Mouse (Mus musculus) embryonic facial prominence, embryonic 10.5 days (tissue): ENCODE measurements around the gene Fpr1. TPM values are rescaled to one million over a fixed set of nuclear protein-coding genes. Genes with fewer than 3 reads are reported as not detected.
"Not testable (repeated sequence)": the region's sequence is repeated elsewhere in the genome, so short reads cannot be mapped to it uniquely, and the experiment has no call there.

Experiments used
- DNase-seq: peaks from one replicate; pipeline ENCODE4 v3.0.0-alpha.2; 2017; ENCODE audit warnings: low spot score
- H3K27ac ChIP-seq: fragments of 300-500 bp; sonication (generic); replicated peaks from 2 replicates; pipeline ENCODE4 v1.5.1; 2016; ENCODE audit warnings: mild to moderate bottlenecking
- H3K27me3 ChIP-seq: fragments of 300-500 bp; sonication (generic); replicated peaks from 2 replicates; pipeline ENCODE4 v1.6.1; 2016; ENCODE audit warnings: low read depth, mild to moderate bottlenecking; ENCODE audit not compliant: poor library complexity, severe bottlenecking
- H3K36me3 ChIP-seq: fragments of 300-500 bp; sonication (generic); replicated peaks from 2 replicates; pipeline ENCODE4 v1.6.1; 2016; ENCODE audit warnings: mild to moderate bottlenecking, moderate library complexity
- H3K4me1 ChIP-seq: fragments of 300-500 bp; sonication (generic); 2 replicates; pipeline ENCODE4 v1.6.1; 2016
- H3K4me3 ChIP-seq: fragments of 300-500 bp; sonication (generic); 2 replicates; pipeline ENCODE4 v1.5.1; 2016; ENCODE audit warnings: mild to moderate bottlenecking, moderate library complexity
- H3K9me3 ChIP-seq: fragments of 300-500 bp; sonication (generic); 2 replicates; pipeline ENCODE4 v1.6.1; 2016; ENCODE audit warnings: mild to moderate bottlenecking
- WGBS: fragments of 180-500 bp; shearing (Covaris S2); methylation state at CpG from one replicate; pipeline ENCODE4 v1.1.7; 2016; 5-methylcytosine and 5-hydroxymethylcytosine counted together
- polyA plus RNA-seq: library from polyadenylated mRNA; unstranded; fragments of >200 nt; fragmentation: Nextera tagmentation; extraction: Ambion mirVana; gene quantifications from 2 replicates; pipeline ENCODE4 v1.2.1, GENCODE M21; 2016

Fpr1 gene
- polyA plus RNA-seq, 1 experiment from 2014 or later, result not detected

DNA sequence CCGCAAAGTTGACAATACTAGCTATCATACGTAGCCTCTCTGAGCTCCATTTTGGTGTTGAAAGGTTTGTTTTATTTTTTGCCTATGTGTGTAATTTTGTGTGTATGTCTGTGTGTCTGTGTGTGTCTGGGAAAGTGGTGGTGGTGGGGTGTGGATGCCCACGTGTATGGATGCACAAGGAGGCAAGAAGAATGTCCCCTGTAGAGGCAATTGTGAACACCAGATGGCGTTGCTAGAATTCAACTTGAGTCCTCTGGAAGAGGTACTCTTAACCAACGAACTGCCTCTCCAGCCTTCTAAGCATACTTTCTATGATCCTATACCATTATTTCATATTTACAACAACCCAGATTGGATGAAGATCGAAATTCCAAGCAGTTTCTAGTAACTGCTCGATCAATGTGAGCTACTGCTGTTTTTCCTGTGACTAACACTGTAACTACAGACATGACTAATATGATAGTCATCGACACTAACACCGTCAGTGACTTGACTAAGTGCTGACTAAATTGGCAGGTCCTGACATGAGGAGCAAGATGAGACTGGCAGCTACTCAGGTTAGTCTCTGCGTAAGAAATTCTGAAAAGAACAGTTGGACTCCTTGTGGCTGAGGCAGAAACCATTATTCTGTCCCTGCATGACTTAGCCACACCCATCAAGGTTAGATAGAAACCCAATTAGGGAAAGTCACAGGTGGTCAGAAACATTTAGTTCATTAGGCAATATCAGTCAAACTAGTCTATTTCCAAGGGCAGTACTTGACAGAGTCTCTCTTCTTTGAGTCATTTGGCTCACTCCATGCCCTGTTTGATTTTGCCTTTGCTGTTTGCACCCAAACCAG is 38.3 kb downstream of the Fpr1 start:
- no peak for DNase-seq

GRCm38 (mm10) chr17:17844606-17845005 is 39.1 kb downstream of the Fpr1 start:
- H3K4me1 ChIP-seq, H3K4me3 ChIP-seq, H3K27ac ChIP-seq, H3K9me3 ChIP-seq, DNase-seq: not testable (repeated sequence)
- WGBS, result 86% methylated on average over 3 of the region's 3 CpGs
- H3K36me3 ChIP-seq, result peaks cover 41% of the 10 kb centered on the region
- H3K27me3 ChIP-seq, result peaks cover 19% of the 10 kb centered on the region

More for the DNA sequence above, 38.3 kb downstream of the Fpr1 start:
- peaks cover 7% of the 10 kb centered on the region; the same call in 1 of the 2 replicates for H3K4me1 ChIP-seq
- H3K4me3 ChIP-seq, result no peak overlapping the region
- peaks cover 27% of the 10 kb centered on the region for H3K27me3 ChIP-seq
- H3K9me3 ChIP-seq, result no peaks in the 10 kb centered on the region
- WGBS, result 75% methylated on average over 10 of the region's 10 CpGs
- H3K27ac ChIP-seq, result no peak overlapping the region
- peaks cover 33% of the 10 kb centered on the region for H3K36me3 ChIP-seq

DNA sequence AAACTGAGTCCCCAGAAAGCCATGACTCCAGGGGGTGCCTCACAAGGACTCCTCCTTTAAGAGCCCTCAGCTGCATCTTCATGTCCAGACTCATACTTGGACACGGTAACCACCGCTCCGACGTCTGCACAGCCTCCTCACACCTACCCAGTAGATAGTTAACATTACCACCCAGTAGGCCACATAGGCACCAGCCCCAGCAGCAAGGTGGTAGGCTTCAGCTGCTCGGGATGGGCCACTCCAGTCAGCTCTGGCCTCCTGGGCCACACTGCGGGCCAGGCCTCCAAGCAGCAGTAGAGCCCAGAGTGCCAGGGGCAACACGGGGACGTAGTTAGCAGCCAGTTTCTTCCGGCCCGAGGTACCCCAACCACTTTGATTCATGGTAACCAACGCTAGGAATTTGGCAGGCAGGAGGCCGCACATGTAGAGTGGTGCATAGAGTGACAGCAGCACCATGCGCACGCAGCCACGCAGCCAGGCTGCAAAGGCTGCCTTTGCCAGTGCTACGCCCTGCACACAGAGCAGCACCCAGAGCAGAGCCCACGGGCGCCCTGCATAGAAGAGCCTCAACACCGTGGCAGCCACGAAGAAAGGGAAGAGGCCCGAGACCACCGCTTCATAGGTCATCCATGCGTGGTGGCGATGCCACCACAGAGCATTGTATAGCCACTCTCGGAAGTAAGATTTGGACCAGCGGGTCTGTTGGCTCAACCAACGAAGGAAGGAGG is 40.0 kb downstream of the Fpr1 start:
- Histone ChIP-seq H3K27me3 (peaks cover 10% of the 10 kb centered on the region), H3K27ac (no peak overlapping the region), H3K36me3 (peaks cover 51% of the 10 kb centered on the region), H3K4me3 (no peak overlapping the region), H3K9me3 (no peaks in the 10 kb centered on the region), H3K4me1 (peaks cover under 1% of the 10 kb centered on the region; the same call in 1 of the 2 replicates)
- 76% methylated on average over 27 of the region's 27 CpGs for WGBS
- DNase-seq, result no peak

- DNase-seq, result no peak
Observed at GRCm38 (mm10) chr17:17840796-17841195, 42.9 kb downstream of the Fpr1 start.

GRCm38 (mm10) chr17:17839276-17839675 is 44.5 kb downstream of the Fpr1 start:
- H3K27ac ChIP-seq, result no peak overlapping the region
- H3K36me3 ChIP-seq, result peaks cover 86% of the 10 kb centered on the region
- peaks cover 44% of the 10 kb centered on the region for H3K4me1 ChIP-seq
- WGBS, result 94% methylated on average over 2 of the region's 2 CpGs
- H3K27me3 ChIP-seq, result no peaks in the 10 kb centered on the region
- no peaks in the 10 kb centered on the region for H3K9me3 ChIP-seq
- DNase-seq, result no peak
- H3K4me3 ChIP-seq, result no peak overlapping the region

More at GRCm38 (mm10) chr17:17840796-17841195, 42.9 kb downstream of the Fpr1 start:
- Histone ChIP-seq H3K4me1 (peaks cover 29% of the 10 kb centered on the region), H3K9me3 (no peaks in the 10 kb centered on the region), H3K27ac (no peak overlapping the region), H3K36me3 (peaks cover 70% of the 10 kb centered on the region), H3K4me3 (no peak overlapping the region), H3K27me3 (no peaks in the 10 kb centered on the region)
- WGBS, result 92% methylated on average over 7 of the region's 7 CpGs

- no peaks in the 10 kb centered on the region for H3K27me3 ChIP-seq
- DNase-seq, result peak; percentile 90
- H3K27ac ChIP-seq, result peak overlapping the region; percentile 85
- H3K9me3 ChIP-seq, result no peaks in the 10 kb centered on the region
- H3K4me3 ChIP-seq, result peak overlapping the region; percentile 58
- peaks cover 55% of the 10 kb centered on the region for H3K4me1 ChIP-seq
- peaks cover 90% of the 10 kb centered on the region for H3K36me3 ChIP-seq
- under 1% methylated on average over 43 of the region's 43 CpGs for WGBS
Observed at GRCm38 (mm10) chr17:17837919-17838701, 45.6 kb downstream of the Fpr1 start.

DNA sequence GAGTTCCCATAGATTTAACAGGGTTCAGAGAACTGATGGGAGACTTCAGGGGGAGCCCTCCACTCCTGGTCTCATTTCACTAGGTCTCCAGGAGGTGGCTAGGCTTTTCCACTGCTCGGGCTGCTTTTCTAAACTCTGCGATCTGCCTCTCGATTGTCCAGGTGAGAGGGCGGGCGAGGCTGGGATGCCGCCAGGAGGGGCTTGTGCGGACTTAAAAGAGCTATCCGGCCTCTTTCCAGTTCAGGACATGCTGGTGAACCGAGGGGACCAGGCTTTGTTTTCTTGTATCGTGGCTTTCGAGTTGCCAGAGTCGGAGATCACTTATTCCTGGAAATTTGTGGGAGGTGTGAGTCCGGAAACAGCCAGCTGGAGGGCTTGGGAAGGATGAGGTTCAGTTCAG is 46.3 kb downstream of the Fpr1 start:
- H3K27me3 ChIP-seq, result no peaks in the 10 kb centered on the region
- H3K36me3 ChIP-seq, result peaks cover 90% of the 10 kb centered on the region
- 6% methylated on average over 13 of the region's 13 CpGs for WGBS
- peak; percentile 41 for DNase-seq
- H3K27ac ChIP-seq, result peak overlapping the region; percentile 85
- peak overlapping the region; percentile 58 for H3K4me3 ChIP-seq
- H3K4me1 ChIP-seq, result peaks cover 57% of the 10 kb centered on the region
- H3K9me3 ChIP-seq, result no peaks in the 10 kb centered on the region

DNA sequence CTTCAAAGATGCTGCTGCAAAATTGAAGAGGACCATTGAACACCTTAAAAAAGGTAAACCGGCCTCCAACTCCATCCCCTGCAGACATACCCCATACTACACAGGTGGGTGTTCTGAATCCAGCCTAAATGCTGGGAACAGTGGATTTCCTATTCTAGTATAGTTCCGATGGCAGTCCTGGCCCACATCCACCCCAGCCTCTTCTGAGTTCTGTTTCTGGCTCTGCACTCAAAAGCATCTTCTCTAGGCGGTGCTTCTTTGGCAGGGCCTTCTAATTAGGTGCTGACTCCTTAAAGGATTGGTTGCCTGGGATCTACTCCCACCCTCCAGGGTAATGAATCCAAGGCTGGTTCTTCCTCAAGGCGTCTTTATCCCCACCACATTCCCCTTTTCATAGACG is 47.6 kb downstream of the Fpr1 start:
- H3K27me3 ChIP-seq, result no peaks in the 10 kb centered on the region
- no peak overlapping the region for H3K27ac ChIP-seq
- no peak overlapping the region for H3K4me3 ChIP-seq
- WGBS, result 89% methylated on average over 5 of the region's 5 CpGs
- no peak for DNase-seq
- H3K4me1 ChIP-seq, result peaks cover 69% of the 10 kb centered on the region
- no peaks in the 10 kb centered on the region for H3K9me3 ChIP-seq
- peaks cover 91% of the 10 kb centered on the region for H3K36me3 ChIP-seq

- 15% methylated on average over 1 of the region's 1 CpGs for WGBS
- H3K9me3 ChIP-seq, result no peaks in the 10 kb centered on the region
- no peak overlapping the region for H3K27ac ChIP-seq
- H3K36me3 ChIP-seq, result peaks cover 91% of the 10 kb centered on the region
- peak; percentile 66 for DNase-seq
- H3K27me3 ChIP-seq, result no peaks in the 10 kb centered on the region
- peaks cover 81% of the 10 kb centered on the region for H3K4me1 ChIP-seq
- H3K4me3 ChIP-seq, result peak overlapping the region; percentile 18; the same call in 1 of the 2 replicates
Observed at GRCm38 (mm10) chr17:17834896-17835295, 48.8 kb downstream of the Fpr1 start.

- Histone ChIP-seq H3K36me3 (peaks cover 61% of the 10 kb centered on the region), H3K4me3 (peak overlapping the region; percentile 92), H3K4me1 (peaks cover 61% of the 10 kb centered on the region), H3K27ac (peak overlapping the region; percentile 99), H3K9me3 (no peaks in the 10 kb centered on the region), H3K27me3 (no peaks in the 10 kb centered on the region)
- DNase-seq, result no peak
- WGBS, result 61% methylated on average over 7 of the region's 7 CpGs
Observed at GRCm38 (mm10) chr17:17830731-17831130, 53.0 kb downstream of the Fpr1 start.

GRCm38 (mm10) chr17:17829816-17830535 is 53.8 kb downstream of the Fpr1 start:
- no peak for DNase-seq
- Histone ChIP-seq H3K9me3 (no peaks in the 10 kb centered on the region), H3K27me3 (no peaks in the 10 kb centered on the region), H3K27ac (peak overlapping the region; percentile 99), H3K4me1 (peaks cover 57% of the 10 kb centered on the region), H3K36me3 (peaks cover 53% of the 10 kb centered on the region), H3K4me3 (peak overlapping the region; percentile 92)
- 62% methylated on average over 23 of the region's 23 CpGs for WGBS
